Mouse (Mus musculus): Measurements from ENCODE around the gene Klb.
"Not testable (repeated sequence)": the region's sequence is repeated elsewhere in the genome, so short reads cannot be mapped to it uniquely, and the experiment has no call there.

The Klb gene

DNA sequence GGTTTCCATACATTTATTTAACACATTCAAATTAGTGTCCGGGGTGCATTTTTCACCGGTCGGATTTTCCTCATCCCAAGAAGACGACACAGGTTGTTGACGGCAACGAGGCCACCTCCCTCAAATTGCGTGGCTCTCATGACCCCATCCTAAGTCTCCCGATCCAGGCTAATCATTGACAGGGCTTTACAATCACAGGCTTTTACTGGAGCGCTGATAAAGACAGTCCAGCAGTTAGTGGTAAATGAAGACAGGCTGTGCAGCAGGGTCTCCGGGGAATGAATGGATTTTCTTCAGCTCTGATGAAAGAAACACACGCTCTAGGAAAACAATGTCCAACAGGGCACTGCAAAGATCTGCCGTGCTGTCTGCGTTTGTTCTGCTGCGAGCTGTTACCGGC, at the start of gene Klb:
Gene Klb (plus strand): TSS at position 147 of the 400 bp plus-strand sequence.
- peak; percentile 52 for DNase-seq (ENCODE audit: low spot score)

DNA sequence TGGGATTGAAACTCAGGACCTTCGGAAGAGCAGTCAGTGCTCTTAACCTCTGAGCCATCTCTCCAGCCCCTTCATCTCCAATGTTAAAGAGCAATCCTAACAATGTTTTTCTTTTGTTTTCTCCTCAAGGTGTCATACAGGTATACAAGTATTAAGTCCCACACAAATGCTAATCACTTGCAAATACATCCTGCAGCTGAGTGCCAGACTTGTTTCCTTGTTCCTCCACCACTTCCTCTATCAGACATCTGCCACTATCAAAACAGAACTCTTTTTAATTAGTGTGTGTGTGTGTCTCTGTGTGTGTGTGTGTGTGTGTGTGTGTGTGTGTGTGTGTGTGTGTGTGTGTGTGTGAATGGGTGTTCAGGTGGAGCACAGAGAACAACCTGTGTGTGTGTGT, 48.5 kb upstream of the Klb start:
- DNase-seq (ENCODE audit: low spot score): not testable (repeated sequence)

DNA sequence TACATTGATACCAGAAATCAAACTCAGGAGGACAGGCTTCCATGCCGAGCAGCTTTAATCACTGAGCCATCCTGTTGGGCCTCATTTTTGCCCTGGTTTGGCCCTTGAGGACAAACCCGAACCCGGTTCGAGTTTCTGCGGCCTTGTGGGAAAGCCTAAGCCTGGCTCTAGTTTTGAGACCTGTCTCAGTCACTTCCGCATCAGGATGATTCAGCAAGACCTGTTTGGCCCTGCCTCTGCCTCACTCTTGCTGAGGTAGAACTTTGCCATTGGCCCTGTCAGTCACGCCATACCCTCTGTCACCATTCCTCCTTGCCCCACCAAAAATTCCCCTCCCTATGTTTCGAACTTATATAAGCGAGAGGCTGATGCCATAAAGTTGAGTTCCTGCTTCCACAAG, 48.0 kb upstream of the Klb start:
- no peak for DNase-seq (ENCODE audit: low spot score)

DNA sequence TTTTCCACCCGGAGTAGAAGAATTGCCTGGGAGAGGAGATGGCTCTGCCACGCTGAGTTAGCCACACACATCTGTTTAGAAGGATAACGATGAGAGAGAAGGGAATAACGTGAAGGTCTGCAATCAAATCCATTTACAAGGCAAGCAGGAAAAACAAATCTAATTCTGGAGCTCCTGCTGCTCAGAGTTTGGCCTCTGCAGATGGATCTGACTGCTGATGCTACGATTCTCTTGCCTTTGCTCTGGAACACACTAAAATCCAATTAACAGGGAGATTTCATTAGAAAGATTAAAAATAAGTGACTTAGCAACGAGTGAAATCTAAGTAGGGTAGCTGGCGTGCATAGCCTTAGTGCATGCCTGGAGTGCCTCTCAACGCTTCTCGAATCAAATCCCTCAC, 42.6 kb upstream of the Klb start:
- no peak for DNase-seq (ENCODE audit: low spot score)

DNA sequence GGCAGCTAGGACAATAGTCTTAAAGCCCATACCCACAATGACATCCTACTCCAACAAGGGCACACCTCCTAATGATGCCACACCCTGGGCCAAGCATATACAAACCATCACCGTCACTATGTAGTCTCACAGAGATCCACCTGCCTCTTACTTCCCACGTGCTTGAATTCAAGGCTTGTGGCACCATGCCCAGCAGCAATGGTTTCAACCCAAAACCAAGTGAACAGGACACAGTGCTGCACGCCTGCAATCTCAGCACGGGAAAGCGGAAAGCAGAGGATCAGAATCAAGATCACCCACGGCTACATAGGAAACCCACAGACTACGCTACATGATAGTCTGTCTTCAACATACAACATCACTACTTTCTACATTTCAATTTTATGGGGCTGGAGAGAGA, 39.9 kb upstream of the Klb start:
- no peak for DNase-seq (ENCODE audit: low spot score)

DNA sequence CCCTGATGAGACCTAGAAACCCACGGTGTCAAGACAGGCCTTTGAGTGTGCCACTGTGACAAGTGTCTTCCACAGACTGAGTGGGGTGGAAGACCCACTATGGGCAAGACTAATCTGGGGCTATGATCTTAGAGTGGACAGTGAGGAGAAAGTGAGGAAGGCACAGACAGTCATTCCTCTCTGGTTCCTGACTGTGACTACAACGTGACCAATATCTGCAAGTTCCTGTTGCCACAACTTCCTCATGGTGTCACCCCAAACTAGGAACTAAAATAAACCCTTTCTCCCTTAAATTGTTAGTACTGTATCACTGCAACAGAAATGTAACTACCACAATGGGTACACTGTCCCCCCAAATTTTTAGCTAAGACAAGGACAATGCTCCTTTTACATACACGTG, 39.2 kb upstream of the Klb start:
- DNase-seq (ENCODE audit: low spot score): no peak

DNA sequence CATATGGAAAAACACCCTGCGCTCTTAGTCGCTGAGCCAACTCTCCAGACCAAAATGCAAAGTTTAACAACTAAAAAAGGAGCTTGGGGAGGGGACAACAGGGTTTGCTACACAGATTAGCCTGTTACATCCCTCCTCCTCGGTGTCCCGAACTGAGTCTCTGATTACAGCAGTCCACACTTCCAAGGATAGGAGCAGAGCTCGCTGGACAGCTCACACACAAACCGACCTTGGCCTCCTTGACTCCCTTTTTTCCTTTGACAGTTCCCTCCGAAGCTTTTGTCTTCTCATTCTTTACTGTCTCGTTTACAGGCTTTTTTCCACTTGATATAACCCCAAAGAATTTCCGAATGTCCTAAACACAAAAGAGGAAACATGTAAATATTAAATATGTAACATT, 28.9 kb upstream of the Klb start:
- no peak for DNase-seq (ENCODE audit: low spot score)

DNA sequence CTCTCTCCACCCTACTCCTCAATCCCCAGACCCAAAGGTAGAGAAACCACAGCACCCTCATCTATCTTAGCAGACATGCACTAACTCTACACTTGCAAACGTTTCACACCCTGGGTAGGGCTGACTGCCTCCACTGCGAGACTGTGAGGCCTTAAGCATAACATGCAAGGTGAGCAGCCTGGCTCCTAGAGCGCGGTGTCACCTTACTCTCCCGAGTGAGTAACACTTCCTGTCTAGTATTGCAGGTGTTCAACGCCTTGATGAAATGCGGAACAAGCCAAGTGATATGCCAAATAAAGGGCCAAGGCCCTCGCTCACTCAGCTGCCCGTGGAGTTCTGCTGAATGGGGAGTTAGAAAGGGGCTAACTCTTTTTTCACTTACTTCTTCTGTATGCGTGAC, 25.9 kb upstream of the Klb start:
- no peak for DNase-seq (ENCODE audit: low spot score)

DNA sequence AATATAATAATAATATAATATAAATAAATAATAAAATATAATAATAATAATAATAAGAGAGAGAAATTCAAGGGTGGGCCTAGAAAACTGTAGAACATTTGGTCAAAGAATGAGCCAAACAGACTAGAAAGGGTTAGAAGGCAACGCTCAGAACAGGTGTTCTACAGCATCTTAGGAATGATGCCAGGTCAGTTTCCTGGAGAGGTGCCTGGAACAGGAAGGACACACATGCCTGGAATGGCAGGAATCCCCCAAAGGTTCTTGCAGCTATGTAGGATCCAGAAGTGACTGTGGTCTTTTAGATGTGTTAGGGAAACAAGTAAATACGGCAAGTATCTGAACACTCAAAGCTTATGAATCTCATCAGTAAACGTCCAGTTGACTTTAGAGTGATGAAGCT, 23.8 kb upstream of the Klb start:
- DNase-seq (ENCODE audit: low spot score): no peak

DNA sequence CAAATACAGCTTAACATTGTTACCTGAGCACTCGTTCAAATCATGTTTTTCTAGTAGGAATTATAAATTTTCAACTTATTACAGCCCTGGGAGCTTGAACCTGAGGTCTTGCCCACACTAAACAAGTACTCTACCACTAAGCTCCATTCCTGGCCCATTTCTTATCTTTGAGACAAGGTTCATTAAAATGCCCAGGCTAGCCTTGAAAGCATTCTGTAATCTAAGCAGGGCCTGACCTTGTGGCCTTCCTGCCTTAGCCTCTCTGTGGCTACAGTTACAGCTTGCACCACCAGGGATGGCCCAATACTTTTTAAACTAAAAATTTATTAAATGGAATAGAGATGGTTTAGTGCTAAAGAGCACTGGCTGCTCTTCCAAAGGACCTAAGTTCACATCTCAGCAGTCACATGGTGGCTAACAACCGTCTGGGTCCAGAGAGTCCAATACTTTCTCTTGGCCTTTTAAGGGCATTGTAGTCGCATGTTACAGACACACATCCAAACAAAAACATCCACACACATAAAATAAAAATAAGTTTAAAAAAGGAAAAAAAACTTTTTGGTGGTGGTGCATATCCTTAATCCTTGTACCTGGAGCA, 23.3 kb upstream of the Klb start:
- no peak for DNase-seq (ENCODE audit: low spot score)

DNA sequence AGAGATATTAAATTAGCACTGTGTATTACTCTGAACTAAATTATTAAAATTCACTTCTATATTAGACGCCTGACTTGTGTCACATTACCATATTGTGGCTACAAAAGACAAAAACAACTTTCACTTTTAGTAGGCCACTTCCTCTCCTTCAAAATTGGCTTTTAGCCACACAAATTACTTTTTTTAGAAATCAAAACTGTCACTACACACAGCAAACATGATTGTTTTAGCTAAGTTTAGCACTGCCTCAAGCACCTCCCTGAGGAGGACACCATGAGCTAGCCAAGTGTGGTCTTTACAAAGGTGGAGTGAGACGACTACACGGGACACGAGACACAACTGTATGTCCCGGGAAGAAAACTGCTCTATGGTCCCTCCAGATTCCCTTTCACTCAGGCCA, 21.9 kb upstream of the Klb start:
- no peak for DNase-seq (ENCODE audit: low spot score)

DNA sequence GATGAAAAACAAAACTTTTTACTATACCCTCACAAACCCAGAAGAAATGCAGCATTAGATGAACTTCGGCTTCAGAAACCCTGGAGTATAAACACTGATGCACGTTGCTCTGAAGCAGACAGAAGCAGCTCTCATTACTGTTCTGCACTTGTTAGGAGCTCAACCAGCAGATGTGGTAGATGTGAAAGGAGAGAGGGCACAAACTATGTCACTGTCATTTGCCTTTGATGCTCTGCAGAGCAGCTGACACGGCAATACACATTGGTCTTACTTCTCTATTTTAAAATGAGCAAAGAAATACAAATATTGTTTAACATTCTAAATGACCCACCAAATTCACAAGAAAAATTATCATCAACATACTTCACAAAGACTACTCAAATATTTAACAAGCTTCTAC, 18.1 kb upstream of the Klb start:
- DNase-seq (ENCODE audit: low spot score): no peak

DNA sequence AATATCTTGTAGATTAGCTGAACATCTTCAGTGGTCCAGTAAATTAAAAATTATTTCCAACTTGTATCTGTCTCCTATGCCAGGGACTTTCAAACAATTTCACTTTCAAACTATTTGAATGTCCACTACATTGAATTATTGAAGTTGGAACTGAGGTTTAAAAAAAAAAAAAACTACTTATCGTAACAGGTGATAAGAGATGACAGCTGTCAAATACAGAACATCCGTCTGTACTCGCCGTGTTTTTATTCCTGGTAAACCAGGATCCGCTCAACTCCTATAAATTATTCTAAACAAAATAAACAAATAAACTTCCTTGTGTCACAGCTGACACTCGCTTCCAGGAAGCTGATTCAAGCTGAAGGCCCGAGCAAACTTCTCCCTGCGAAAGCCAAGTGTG, 13.3 kb upstream of the Klb start:
- DNase-seq (ENCODE audit: low spot score): no peak

DNA sequence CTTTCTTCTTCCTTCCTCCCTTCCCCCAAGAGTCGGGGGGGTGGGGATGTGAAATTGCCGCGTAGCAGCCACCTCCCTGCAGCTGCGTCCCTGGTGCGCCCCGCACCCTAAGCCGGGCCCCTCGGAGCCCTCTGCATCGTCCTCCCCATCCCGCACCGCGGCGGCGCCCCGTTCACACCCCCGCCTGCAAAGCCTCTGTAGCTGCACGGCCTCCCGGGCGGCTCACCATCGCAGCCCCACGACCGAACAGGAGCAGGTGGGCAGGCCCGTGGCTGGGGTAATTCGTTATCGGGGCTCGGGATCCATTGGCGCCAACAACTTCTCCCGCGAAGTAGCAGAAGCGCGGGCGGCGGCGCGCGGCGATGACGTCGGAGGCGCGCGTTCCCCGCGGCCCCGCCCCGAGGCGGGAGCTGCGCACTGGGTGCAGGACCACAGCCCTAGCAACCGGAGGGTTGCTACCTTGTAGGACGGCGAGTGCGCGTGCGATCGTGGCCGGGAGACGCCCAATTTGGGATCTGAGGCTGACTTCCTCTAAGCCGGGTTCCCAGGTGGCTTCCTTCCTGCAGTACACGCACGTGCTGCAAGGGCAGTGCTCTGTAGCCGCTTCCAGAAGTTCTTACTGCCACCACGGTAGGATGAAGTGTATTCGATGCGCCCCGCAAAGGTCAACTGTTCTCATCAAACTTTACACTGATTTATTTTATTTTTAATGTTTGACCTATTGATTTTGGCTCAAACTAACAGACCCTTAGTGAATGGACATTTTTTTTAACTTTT, 12.6 kb upstream of the Klb start, which contains the start of gene Rfc1:
Gene Rfc1 (minus strand): TSS at position 373 of the 777 bp plus-strand sequence.
- peak; percentile 94 for DNase-seq (ENCODE audit: low spot score)

DNA sequence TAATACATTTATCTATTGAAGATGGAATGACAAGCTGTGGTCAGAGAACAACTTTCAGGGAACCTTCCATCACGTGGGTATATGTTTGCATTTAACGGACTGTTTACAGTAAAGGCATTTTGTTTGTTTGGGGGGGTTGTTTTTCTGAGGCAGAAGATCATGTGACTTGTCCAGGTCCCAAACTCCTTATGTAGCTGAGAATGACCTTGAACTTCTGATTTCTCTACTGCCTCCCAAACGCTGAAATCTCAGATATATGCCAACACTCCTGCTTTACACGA, 12.1 kb upstream of the Klb start:
- no peak for DNase-seq (ENCODE audit: low spot score)

DNA sequence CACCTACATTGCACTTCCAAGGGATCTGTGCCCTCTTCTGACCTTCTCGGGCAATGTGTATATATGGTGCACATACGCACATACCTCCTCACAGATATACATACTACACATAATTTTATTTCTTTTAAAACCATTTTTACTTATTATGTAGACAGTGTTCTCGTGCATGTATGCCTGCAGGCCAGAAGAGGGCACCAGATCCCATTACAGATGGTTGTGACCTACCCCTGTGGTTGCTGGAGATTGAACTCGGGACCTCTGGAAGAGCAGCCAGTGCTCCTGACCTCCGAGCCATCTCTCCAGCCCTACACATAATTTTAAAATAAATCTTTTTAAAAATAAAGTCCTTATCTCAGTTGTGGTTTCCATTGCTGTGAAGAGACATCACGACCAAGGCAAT, 9.7 kb upstream of the Klb start:
- no peak for DNase-seq (ENCODE audit: low spot score)

DNA sequence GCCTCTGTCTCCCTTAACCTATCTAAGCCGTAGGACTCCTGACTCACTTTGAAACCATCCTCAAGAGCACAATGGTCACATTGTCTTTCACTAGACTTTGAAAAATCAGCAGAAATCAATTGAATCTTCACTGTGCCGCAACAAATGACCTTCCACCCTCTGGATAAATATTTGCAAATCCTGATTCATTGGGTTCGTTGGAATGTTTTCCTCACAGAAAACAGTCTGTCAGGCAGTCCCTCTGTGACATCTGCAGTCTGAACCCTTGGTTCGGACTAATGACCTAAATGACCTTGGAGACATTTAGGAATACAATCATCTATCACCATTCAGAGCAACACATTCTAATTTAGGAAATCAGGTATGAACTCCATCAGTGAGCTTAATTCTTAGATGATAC, 7.9 kb upstream of the Klb start:
- no peak for DNase-seq (ENCODE audit: low spot score)

DNA sequence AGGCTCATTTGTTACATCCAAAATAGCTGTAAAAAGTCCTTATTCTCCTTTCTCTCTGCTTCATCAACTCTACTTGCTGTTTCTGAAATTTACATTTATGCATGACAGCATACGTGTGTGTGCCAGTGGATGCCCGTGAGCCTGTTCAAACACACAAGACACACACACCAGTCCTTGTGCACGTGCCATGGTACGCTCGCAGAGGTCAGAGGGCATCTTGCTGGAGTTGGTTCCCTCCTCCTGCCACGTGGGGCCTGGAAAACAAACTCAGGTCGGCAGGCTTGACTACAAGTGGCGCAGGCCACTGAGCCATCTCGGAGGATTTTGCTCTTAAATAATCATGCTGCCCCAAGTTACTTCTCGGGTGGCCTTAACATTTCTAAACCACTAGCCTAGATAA, 2.4 kb downstream of the Klb start:
- DNase-seq (ENCODE audit: low spot score): no peak

DNA sequence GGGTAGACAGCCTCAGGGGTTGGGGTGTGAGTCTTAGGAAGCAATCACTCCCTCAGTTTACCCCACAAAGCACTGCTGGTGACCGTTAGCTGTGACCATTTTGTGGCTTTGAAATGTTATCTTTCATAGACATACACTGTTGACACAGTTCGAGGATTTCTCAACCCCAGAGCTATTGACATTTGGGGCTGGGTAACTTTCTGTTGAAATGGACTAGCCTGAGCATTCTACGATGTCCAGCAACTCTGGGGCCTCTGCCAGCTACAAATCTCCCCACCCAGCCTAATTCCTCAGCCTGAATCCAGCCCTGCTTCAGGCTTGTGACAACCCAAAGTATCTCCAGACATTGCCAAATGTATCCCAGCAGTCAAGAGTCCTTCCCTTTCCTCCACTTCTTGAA, 6.0 kb downstream of the Klb start:
- DNase-seq (ENCODE audit: low spot score): no peak

DNA sequence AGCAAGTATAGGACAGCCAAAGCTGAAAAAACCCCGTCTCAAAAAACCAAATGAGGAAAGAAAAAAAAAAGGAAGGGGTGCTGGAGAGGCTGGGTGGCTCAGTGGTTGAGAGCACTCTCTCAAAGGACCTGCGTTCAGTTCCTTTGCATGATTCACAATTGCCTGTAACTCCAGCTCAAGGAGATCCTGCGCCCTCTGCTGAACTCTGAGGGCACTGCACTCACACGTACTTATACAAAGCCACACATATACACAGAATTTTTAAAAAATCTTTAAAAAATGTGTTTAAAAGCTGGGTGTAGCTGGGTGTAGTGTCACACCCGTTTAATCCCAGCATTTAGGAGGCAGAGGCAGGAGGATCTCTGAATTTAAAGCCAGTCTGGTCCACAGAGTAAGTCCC, 6.9 kb downstream of the Klb start:
- no peak for DNase-seq (ENCODE audit: low spot score)

DNA sequence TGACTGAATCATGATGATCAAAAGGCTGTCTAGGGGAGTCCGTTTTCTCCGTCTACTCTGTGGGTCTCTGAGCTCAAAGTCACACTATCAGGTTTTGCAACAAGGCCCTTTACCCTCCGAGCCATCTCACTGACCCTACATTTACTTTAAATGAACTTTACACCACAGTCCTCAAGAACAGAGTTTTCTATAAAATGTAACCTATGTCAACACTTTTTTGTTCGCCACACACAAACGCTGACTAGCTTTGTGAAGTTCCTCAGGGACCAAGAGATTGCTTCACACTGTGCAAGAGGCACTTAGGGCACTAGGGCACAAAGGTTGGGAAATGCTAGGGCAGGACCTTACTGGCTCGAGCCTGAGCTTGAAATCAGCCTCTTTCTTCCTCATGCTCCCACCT, 8.7 kb downstream of the Klb start:
- no peak for DNase-seq (ENCODE audit: low spot score)

DNA sequence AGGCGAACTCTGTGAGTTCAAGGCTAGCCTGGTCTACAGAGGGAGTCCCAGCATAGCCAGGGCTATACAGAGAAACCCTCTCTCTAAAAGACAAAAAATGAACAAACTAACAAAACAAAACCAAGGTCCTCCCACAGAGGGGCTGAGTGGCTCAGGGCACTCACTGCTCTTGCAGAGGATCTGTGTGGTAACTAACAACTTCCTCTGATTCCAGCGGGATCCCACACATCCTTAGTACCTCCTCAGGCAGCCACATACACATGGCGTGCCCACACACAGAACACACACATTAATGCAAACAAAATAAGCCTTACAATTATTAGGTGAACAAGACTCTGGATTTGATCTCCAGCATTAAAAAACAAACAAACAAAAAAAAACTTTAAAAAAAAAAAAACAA, 9.7 kb downstream of the Klb start:
- DNase-seq (ENCODE audit: low spot score): no peak

DNA sequence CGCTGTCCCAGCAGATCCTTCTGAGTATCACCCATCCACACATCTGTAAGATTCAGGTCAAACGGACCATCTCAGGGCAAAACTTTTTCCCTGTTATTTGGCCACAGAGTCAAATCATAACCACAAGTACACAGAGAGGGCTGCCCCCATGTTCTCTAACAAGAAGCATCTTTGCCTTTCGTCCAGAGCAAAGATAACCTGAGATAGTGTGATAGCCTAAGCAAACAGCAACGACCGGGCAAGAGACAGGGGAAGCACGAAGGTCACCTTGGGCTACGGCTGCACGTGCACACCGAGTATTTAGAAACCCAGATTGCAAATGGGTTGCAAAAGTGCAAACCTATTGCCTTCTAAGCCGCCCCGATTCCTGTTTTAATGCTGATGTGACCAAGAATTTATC, 19.7 kb downstream of the Klb start:
- DNase-seq (ENCODE audit: low spot score): no peak

DNA sequence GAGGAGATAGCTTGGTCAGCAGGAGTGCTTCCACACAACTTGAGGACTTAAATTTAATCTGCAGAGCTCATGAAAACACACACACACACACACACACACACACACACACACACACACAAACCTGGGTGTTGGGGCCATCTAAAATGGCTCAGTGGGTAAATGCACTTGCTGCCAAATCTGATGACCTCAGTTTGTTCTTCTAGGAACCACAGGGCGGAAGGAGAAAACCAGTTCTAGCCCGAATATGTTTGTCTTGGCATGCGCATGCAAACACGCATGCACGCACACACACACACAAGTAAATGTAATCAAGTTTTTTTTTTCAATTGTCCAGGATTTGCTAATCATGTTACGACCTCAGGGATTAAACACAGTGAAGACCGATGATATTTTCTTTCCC, 23.4 kb downstream of the Klb start:
- DNase-seq (ENCODE audit: low spot score): no peak
